Mouse (Mus musculus) limb, embryonic 12.5 days (tissue): ENCODE measurements around the gene Rtn3. TPM values are rescaled to one million over a fixed set of nuclear protein-coding genes. Genes with fewer than 3 reads are reported as not detected.
"Not testable (repeated sequence)": the region's sequence is repeated elsewhere in the genome, so short reads cannot be mapped to it uniquely, and the experiment has no call there.

Source experiments
- ATAC-seq: fragments of 200-750 bp; cut with Nextera tagmentation; 2 replicates; pipeline ENCODE4 v1.8.0; 2017; ENCODE audit warnings: low read depth, moderate TSS enrichment; ENCODE audit not compliant: insufficient number of reproducible peaks, insufficient read depth, low FRiP score, low TSS enrichment
- H3K27ac ChIP-seq: fragments of 300-500 bp; sonication (generic); 2 replicates; pipeline ENCODE4 v1.5.1; 2016; ENCODE audit warnings: mild to moderate bottlenecking, moderate library complexity
- H3K27me3 ChIP-seq: fragments of 300-500 bp; sonication (generic); 2 replicates; pipeline ENCODE4 v1.6.1; 2016; ENCODE audit warnings: mild to moderate bottlenecking, moderate library complexity
- H3K36me3 ChIP-seq: fragments of 300-500 bp; sonication (generic); 2 replicates; pipeline ENCODE4 v1.6.1; 2016; ENCODE audit warnings: mild to moderate bottlenecking, moderate library complexity
- H3K4me1 ChIP-seq: fragments of 300-500 bp; sonication (generic); replicated peaks from 2 replicates; pipeline ENCODE4 v1.6.1; 2016
- H3K4me2 ChIP-seq: fragments of 300-500 bp; sonication (generic); 2 replicates; pipeline ENCODE4 v1.6.1; 2016; ENCODE audit warnings: mild to moderate bottlenecking, moderate library complexity
- H3K4me3 ChIP-seq: fragments of 300-500 bp; sonication (generic); replicated peaks from 2 replicates; pipeline ENCODE4 v1.5.1; 2016; ENCODE audit warnings: mild to moderate bottlenecking
- H3K9ac ChIP-seq: fragments of 300-500 bp; sonication (generic); replicated peaks from 2 replicates; pipeline ENCODE4 v1.6.1; 2016; ENCODE audit warnings: mild to moderate bottlenecking, moderate library complexity
- H3K9me3 ChIP-seq: fragments of 300-500 bp; sonication (generic); 2 replicates; pipeline ENCODE4 v1.6.1; 2016; ENCODE audit warnings: mild to moderate bottlenecking, moderate library complexity
- WGBS: fragments of 180-500 bp; shearing (Covaris S2); methylation state at CpG from one replicate; pipeline ENCODE4 v1.1.7; 2016; 5-methylcytosine and 5-hydroxymethylcytosine counted together
- polyA plus RNA-seq: library from polyadenylated mRNA; unstranded; fragments of >200 nt; fragmentation: Nextera tagmentation; extraction: Ambion mirVana; gene quantifications from 2 replicates; pipeline ENCODE4 v1.2.1, GENCODE M21; 2016

The Rtn3 gene
- polyA plus RNA-seq, 1 experiment from 2014 or later = 99.6 TPM

GRCm38 (mm10) chr19:7400635-7401034, 82.4 kb downstream of the Rtn3 start:
- Histone ChIP-seq H3K27me3 (peaks cover 23% of the 10 kb centered on the region), H3K4me2 (no peak overlapping the region), H3K27ac (no peak overlapping the region), H3K9me3 (no peaks in the 10 kb centered on the region), H3K9ac (no peak overlapping the region), H3K36me3 (no peaks in the 10 kb centered on the region), H3K4me1 (no peaks in the 10 kb centered on the region), H3K4me3 (no peak overlapping the region)
- WGBS = 79% methylated on average over 11 of the region's 11 CpGs
- no peak for ATAC-seq

- 40% methylated on average over 24 of the region's 24 CpGs for WGBS
- H3K36me3 ChIP-seq, ATAC-seq, H3K9me3 ChIP-seq, H3K4me1 ChIP-seq, H3K4me2 ChIP-seq, H3K27ac ChIP-seq, H3K4me3 ChIP-seq, H3K9ac ChIP-seq: not testable (repeated sequence)
- peaks cover 23% of the 10 kb centered on the region for H3K27me3 ChIP-seq
Measured at GRCm38 (mm10) chr19:7398898-7399297, 84.2 kb downstream of the Rtn3 start.

- H3K36me3 ChIP-seq, ATAC-seq, H3K27ac ChIP-seq, H3K4me3 ChIP-seq, H3K4me2 ChIP-seq, H3K4me1 ChIP-seq, H3K9me3 ChIP-seq, H3K9ac ChIP-seq: not testable (repeated sequence)
- H3K27me3 ChIP-seq = peaks cover 23% of the 10 kb centered on the region
- 70% methylated on average over 9 of the region's 10 CpGs for WGBS
Measured at GRCm38 (mm10) chr19:7396867-7397826, 85.9 kb downstream of the Rtn3 start.

GRCm38 (mm10) chr19:7388488-7388887, 94.6 kb downstream of the Rtn3 start:
- peaks cover 19% of the 10 kb centered on the region for H3K9me3 ChIP-seq
- H3K4me2 ChIP-seq = no peak overlapping the region
- no peak overlapping the region for H3K9ac ChIP-seq
- H3K4me3 ChIP-seq = no peak overlapping the region
- no peaks in the 10 kb centered on the region for H3K36me3 ChIP-seq
- 85% methylated on average over 6 of the region's 6 CpGs for WGBS
- peaks cover 7% of the 10 kb centered on the region for H3K4me1 ChIP-seq
- ATAC-seq = no peak
- H3K27me3 ChIP-seq = no peaks in the 10 kb centered on the region
- no peak overlapping the region for H3K27ac ChIP-seq

- Histone ChIP-seq H3K27me3 (no peaks in the 10 kb centered on the region), H3K9me3 (peaks cover 13% of the 10 kb centered on the region), H3K4me3 (no peak overlapping the region), H3K9ac (no peak overlapping the region), H3K27ac (no peak overlapping the region), H3K4me1 (peaks cover 17% of the 10 kb centered on the region), H3K4me2 (no peak overlapping the region), H3K36me3 (no peaks in the 10 kb centered on the region)
- WGBS = 87% methylated on average over 2 of the region's 2 CpGs
- ATAC-seq = no peak
Measured at GRCm38 (mm10) chr19:7386042-7386441, 97.0 kb downstream of the Rtn3 start.

GRCm38 (mm10) chr19:7382903-7383865, 99.9 kb downstream of the Rtn3 start, which contains the start of gene Spindoc:
TSS of gene Spindoc (minus strand) at chr19:7382994.
- H3K27me3 ChIP-seq = no peaks in the 10 kb centered on the region
- H3K36me3 ChIP-seq = peaks cover 14% of the 10 kb centered on the region
- 2% methylated on average over 52 of the region's 52 CpGs for WGBS
- H3K9ac ChIP-seq = peak within 1 kb of the TSS; percentile 92
- peak; percentile 99 for ATAC-seq
- H3K9me3 ChIP-seq = 0 out of 2 replicates have a peak, but pooled peaks cover 5% of the 10 kb centered on the region
- H3K4me1 ChIP-seq = peaks cover 21% of the 10 kb centered on the region
- H3K27ac ChIP-seq = peak within 1 kb of the TSS; percentile 93
- H3K4me3 ChIP-seq = peak within 1 kb of the TSS; percentile 92
- H3K4me2 ChIP-seq = peak within 1 kb of the TSS; percentile 62

GRCm38 (mm10) chr19:7382248-7382902, 100.7 kb downstream of the Rtn3 start:
- Histone ChIP-seq H3K27me3 (no peaks in the 10 kb centered on the region), H3K27ac (peak overlapping the region; percentile 93), H3K4me1 (peaks cover 21% of the 10 kb centered on the region), H3K4me2 (peak overlapping the region; percentile 62), H3K9me3 (0 out of 2 replicates have a peak, but pooled peaks cover 5% of the 10 kb centered on the region), H3K4me3 (peak overlapping the region; percentile 92), H3K36me3 (peaks cover 17% of the 10 kb centered on the region), H3K9ac (peak overlapping the region; percentile 92)
- ATAC-seq = peak; percentile 87
- under 1% methylated on average over 54 of the region's 60 CpGs for WGBS

GRCm38 (mm10) chr19:7381906-7382247, 101.2 kb downstream of the Rtn3 start:
- 1% methylated on average over 8 of the region's 8 CpGs for WGBS
- Histone ChIP-seq H3K9me3 (0 out of 2 replicates have a peak, but pooled peaks cover 5% of the 10 kb centered on the region), H3K9ac (peak overlapping the region; percentile 92), H3K4me2 (peak overlapping the region; percentile 62), H3K4me3 (peak overlapping the region; percentile 92), H3K27me3 (no peaks in the 10 kb centered on the region), H3K4me1 (peaks cover 21% of the 10 kb centered on the region), H3K27ac (peak overlapping the region; percentile 93), H3K36me3 (peaks cover 18% of the 10 kb centered on the region)
- ATAC-seq = no peak

- ATAC-seq = no peak
- Histone ChIP-seq H3K4me3 (no peak overlapping the region), H3K4me2 (no peak overlapping the region), H3K27ac (no peak overlapping the region), H3K9ac (no peak overlapping the region), H3K9me3 (no peaks in the 10 kb centered on the region), H3K36me3 (peaks cover 57% of the 10 kb centered on the region), H3K4me1 (peaks cover 13% of the 10 kb centered on the region), H3K27me3 (no peaks in the 10 kb centered on the region)
- 81% methylated on average over 2 of the region's 2 CpGs for WGBS
Measured at GRCm38 (mm10) chr19:7377639-7378038, 105.4 kb downstream of the Rtn3 start.
